ENCODE assay signal across 19 mouse cellular contexts in genomic region chr11:106527147-106527821, GRCm38 (mm10). TPM values are rescaled to one million over a fixed set of nuclear protein-coding genes. Genes with fewer than 3 reads are reported as not detected.
A peak's percentile ranks its signal among the peaks of the same experiment; 100 is the strongest.
DNase-seq lines count a peak whose midpoint lies in the region; ATAC-seq and TF ChIP-seq lines count a peak whose summit lies in the region.
"Had no signal": no experiment of that assay in that cellular context is flagged by ENCODE, and none has a peak within 500 bp of the region (broad histone marks: within the 10 kb centered on the region; RNA-seq: fewer than 3 reads in every experiment).

No protein-coding gene starts in this region.

- no peak overlapping the region for H3K4me2 ChIP-seq in kidney, embryonic 16.5 days (replicated peaks; ENCODE audit: low read depth, low read length)
- H3K4me2 ChIP-seq in midbrain, postnatal 0 days (ENCODE audit: low read depth, low read length, poor library complexity, severe bottlenecking), result no peak overlapping the region
- H3K4me2 ChIP-seq in limb, embryonic 13.5 days (replicated peaks), result no peak overlapping the region
- no peak overlapping the region for H3K4me2 ChIP-seq in lung, postnatal 0 days (replicated peaks; ENCODE audit: low read depth, low read length)
- H3K4me2 ChIP-seq: heart, embryonic 15.5 days; limb, embryonic 15.5 days had no signal

- no peaks in the 10 kb centered on the region for H3K36me3 ChIP-seq in kidney, embryonic 16.5 days (ENCODE audit: insufficient read depth, low read length)
- peaks cover 8% of the 10 kb centered on the region; the same call in 1 of the 2 replicates for H3K36me3 ChIP-seq in midbrain, embryonic 10.5 days
- H3K36me3 ChIP-seq in midbrain, postnatal 0 days (ENCODE audit: insufficient read depth, low read length), result peaks cover 9% of the 10 kb centered on the region; the same call in 1 of the 2 replicates
- H3K36me3 ChIP-seq in limb, embryonic 13.5 days, result peaks cover 13% of the 10 kb centered on the region; the same call in 1 of the 2 replicates
- 0 out of 2 replicates have a peak, but pooled peaks cover under 1% of the 10 kb centered on the region for H3K36me3 ChIP-seq in lung, postnatal 0 days (ENCODE audit: insufficient read depth, low read length)
- H3K36me3 ChIP-seq: heart, embryonic 15.5 days had no signal

- WGBS in kidney, embryonic 16.5 days, result 50% methylated on average over 10 of the region's 10 CpGs
- 27% methylated on average over 10 of the region's 10 CpGs for WGBS in midbrain, embryonic 10.5 days
- 44% methylated on average over 10 of the region's 10 CpGs for WGBS in midbrain, postnatal 0 days
- 45% methylated on average over 10 of the region's 10 CpGs for WGBS in limb, embryonic 13.5 days
- WGBS in lung, postnatal 0 days, result 67% methylated on average over 10 of the region's 10 CpGs

- H3K4me3 ChIP-seq in kidney, embryonic 16.5 days (ENCODE audit: low read length), result no peak overlapping the region
- H3K4me3 ChIP-seq in midbrain, embryonic 10.5 days, result no peak overlapping the region
- H3K4me3 ChIP-seq in midbrain, postnatal 0 days (ENCODE audit: low read depth, low read length), result no peak overlapping the region
- H3K4me3 ChIP-seq in limb, embryonic 13.5 days, result no peak overlapping the region
- no peak overlapping the region for H3K4me3 ChIP-seq in lung, postnatal 0 days (ENCODE audit: low read depth, low read length)
- H3K4me3 ChIP-seq: gastrocnemius, adult 2 months; heart, embryonic 15.5 days; limb, embryonic 15.5 days; myocyte had no signal

- 0 out of 2 replicates have a peak, but pooled peaks cover 2% of the 10 kb centered on the region for H3K4me1 ChIP-seq in kidney, embryonic 16.5 days (ENCODE audit: insufficient read depth, low read length)
- peaks cover 46% of the 10 kb centered on the region for H3K4me1 ChIP-seq in midbrain, embryonic 10.5 days
- H3K4me1 ChIP-seq in midbrain, postnatal 0 days (ENCODE audit: insufficient read depth, low read length), result no peaks in the 10 kb centered on the region
- peaks cover 6% of the 10 kb centered on the region; the same call in 1 of the 2 replicates for H3K4me1 ChIP-seq in limb, embryonic 13.5 days
- H3K4me1 ChIP-seq in lung, postnatal 0 days (ENCODE audit: insufficient read depth, low read depth, low read length), result no peaks in the 10 kb centered on the region
- H3K4me1 ChIP-seq: heart, embryonic 15.5 days; limb, embryonic 15.5 days had no signal

- H3K27me3 ChIP-seq in kidney, embryonic 16.5 days (ENCODE audit: insufficient read depth, low read length), result no peaks in the 10 kb centered on the region
- peaks cover 46% of the 10 kb centered on the region for H3K27me3 ChIP-seq in midbrain, embryonic 10.5 days (ENCODE audit: low read depth, poor library complexity, severe bottlenecking)
- no peaks in the 10 kb centered on the region for H3K27me3 ChIP-seq in midbrain, postnatal 0 days (ENCODE audit: insufficient read depth, low read length)
- H3K27me3 ChIP-seq in limb, embryonic 13.5 days, result no peaks in the 10 kb centered on the region
- no peaks in the 10 kb centered on the region for H3K27me3 ChIP-seq in lung, postnatal 0 days (replicated peaks; ENCODE audit: insufficient read depth, low read length)
- H3K27me3 ChIP-seq: heart, embryonic 15.5 days; limb, embryonic 15.5 days had no signal

- H3K9ac ChIP-seq in kidney, embryonic 16.5 days (replicated peaks; ENCODE audit: low read length), result no peak overlapping the region
- H3K9ac ChIP-seq in midbrain, postnatal 0 days (replicated peaks; ENCODE audit: low read length, poor library complexity, severe bottlenecking), result no peak overlapping the region
- H3K9ac ChIP-seq in limb, embryonic 13.5 days, result 0 out of 2 replicates have a peak overlapping the region, but pooled peaks have one; percentile 19
- no peak overlapping the region for H3K9ac ChIP-seq in lung, postnatal 0 days (replicated peaks; ENCODE audit: low read depth)
- H3K9ac ChIP-seq: heart, embryonic 15.5 days; limb, embryonic 15.5 days had no signal

- TF ChIP-seq CTCF in midbrain, postnatal 0 days (IDR thresholded peaks at IDR 0.05), result no peak
- TF ChIP-seq CTCF in lung, postnatal 0 days (IDR thresholded peaks at IDR 0.05), result no peak

- no peak for ATAC-seq in kidney, embryonic 16.5 days (ENCODE audit: low FRiP score, low TSS enrichment)
- no peak for ATAC-seq in midbrain, postnatal 0 days (ENCODE audit: low FRiP score)
- no peak for ATAC-seq in limb, embryonic 13.5 days (ENCODE audit: low FRiP score, low read depth)
- no peak for ATAC-seq in lung, postnatal 0 days

- H3K9me3 ChIP-seq in kidney, embryonic 16.5 days (ENCODE audit: low read length), result no peaks in the 10 kb centered on the region
- no peaks in the 10 kb centered on the region for H3K9me3 ChIP-seq in midbrain, embryonic 10.5 days (replicated peaks)
- no peaks in the 10 kb centered on the region for H3K9me3 ChIP-seq in midbrain, postnatal 0 days (ENCODE audit: low read length)
- H3K9me3 ChIP-seq in limb, embryonic 13.5 days, result no peaks in the 10 kb centered on the region
- H3K9me3 ChIP-seq in lung, postnatal 0 days (ENCODE audit: low read length), result no peaks in the 10 kb centered on the region
- H3K9me3 ChIP-seq: heart, embryonic 15.5 days; limb, embryonic 15.5 days had no signal

- H3K27ac ChIP-seq in kidney, embryonic 16.5 days (ENCODE audit: low read length), result no peak overlapping the region
- H3K27ac ChIP-seq in midbrain, embryonic 10.5 days (replicated peaks), result 0 out of 2 replicates have a peak overlapping the region, but pooled peaks have one; percentile 17
- H3K27ac ChIP-seq in midbrain, postnatal 0 days (ENCODE audit: low read depth, low read length), result no peak overlapping the region
- no peak overlapping the region for H3K27ac ChIP-seq in limb, embryonic 13.5 days
- H3K27ac ChIP-seq in lung, postnatal 0 days (ENCODE audit: low read length), result no peak overlapping the region
- H3K27ac ChIP-seq: gastrocnemius, adult 2 months; heart, embryonic 15.5 days; kidney, postnatal 0 days; limb, embryonic 15.5 days had no signal

- DNase-seq in kidney, adult 11 months, result peak; percentile 47
- DNase-seq in midbrain, embryonic 10.5 days (ENCODE audit: low spot score), result peak; percentile 45
- no peak for DNase-seq in midbrain, postnatal 0 days (ENCODE audit: low spot score)
- peak; percentile 91 for DNase-seq in yolk sac, embryonic 10.5 days (ENCODE audit: low spot score)
- no peak for DNase-seq in gastrocnemius, postnatal 10 days
- no peak for DNase-seq in lung, postnatal 0 days (ENCODE audit: low spot score)
- DNase-seq: adrenal gland, adult 2 months; cerebellum, adult 9-11 months; gastrocnemius, adult 2 months; heart, adult 11 months; lung, postnatal 10 days; midbrain, embryonic 14.5 days; thymus, postnatal 25 days had no signal

- no peak for TF ChIP-seq EP300 in lung, postnatal 0 days (IDR thresholded peaks at IDR 0.05)

RNA-seq across cellular contexts. Expression of gene Ern1, which starts 39.6 kb away (rescaled TPM):
- 5.4 and 6.8 TPM in 2 replicates for polyA plus RNA-seq in kidney, embryonic 16.5 days (2015; fragmentation: Nextera tagmentation; extraction: Ambion mirVana)
- 5.0 and 5.2 TPM in 2 replicates for polyA plus RNA-seq in midbrain, embryonic 10.5 days (2016; fragmentation: Nextera tagmentation; extraction: Ambion mirVana)
- 10.1 and 10.3 TPM in 2 replicates for total RNA-seq in midbrain, postnatal 0 days (2014; rRNA removed)
- polyA plus RNA-seq in midbrain, postnatal 0 days (2015; fragmentation: Nextera tagmentation; extraction: Ambion mirVana), result 2.2 and 3.7 TPM in 2 replicates
- 6.8 and 7.6 TPM in 2 replicates for polyA plus RNA-seq in limb, embryonic 13.5 days (2015; fragmentation: Nextera tagmentation; extraction: Ambion mirVana)
- 1 to 10 TPM; 5.0 to 7.5 TPM for total RNA-seq in gastrocnemius, postnatal 10 days (2021)
- 5.4 and 6.3 TPM in 2 replicates for polyA plus RNA-seq in lung, postnatal 0 days (2015; fragmentation: Nextera tagmentation; extraction: Ambion mirVana)

Comparison
In these comparisons a context has a peak if more than half of its experiments do, and no peak if none do; other contexts are left out.
1. DNase-seq: peak in kidney, adult 11 months (single experiment), midbrain, embryonic 10.5 days (single experiment) and yolk sac, embryonic 10.5 days (single experiment); none in midbrain, postnatal 0 days (single experiment), gastrocnemius, postnatal 10 days (single experiment) and lung, postnatal 0 days (single experiment).